Mouse (Mus musculus): ENCODE data around the gene Sh3gl2. TPM values are rescaled to one million over a fixed set of nuclear protein-coding genes. Genes with fewer than 3 reads are reported as not detected.

Gene Sh3gl2
- total RNA-seq, 2 experiments from 2014 or later, result not detected

- no peak for ATAC-seq (ENCODE audit: poor library complexity, severe bottlenecking)
These were observed 23.6 kb downstream of the Sh3gl2 start for GRCm38 (mm10) chr4:85228589-85228948.

DNA sequence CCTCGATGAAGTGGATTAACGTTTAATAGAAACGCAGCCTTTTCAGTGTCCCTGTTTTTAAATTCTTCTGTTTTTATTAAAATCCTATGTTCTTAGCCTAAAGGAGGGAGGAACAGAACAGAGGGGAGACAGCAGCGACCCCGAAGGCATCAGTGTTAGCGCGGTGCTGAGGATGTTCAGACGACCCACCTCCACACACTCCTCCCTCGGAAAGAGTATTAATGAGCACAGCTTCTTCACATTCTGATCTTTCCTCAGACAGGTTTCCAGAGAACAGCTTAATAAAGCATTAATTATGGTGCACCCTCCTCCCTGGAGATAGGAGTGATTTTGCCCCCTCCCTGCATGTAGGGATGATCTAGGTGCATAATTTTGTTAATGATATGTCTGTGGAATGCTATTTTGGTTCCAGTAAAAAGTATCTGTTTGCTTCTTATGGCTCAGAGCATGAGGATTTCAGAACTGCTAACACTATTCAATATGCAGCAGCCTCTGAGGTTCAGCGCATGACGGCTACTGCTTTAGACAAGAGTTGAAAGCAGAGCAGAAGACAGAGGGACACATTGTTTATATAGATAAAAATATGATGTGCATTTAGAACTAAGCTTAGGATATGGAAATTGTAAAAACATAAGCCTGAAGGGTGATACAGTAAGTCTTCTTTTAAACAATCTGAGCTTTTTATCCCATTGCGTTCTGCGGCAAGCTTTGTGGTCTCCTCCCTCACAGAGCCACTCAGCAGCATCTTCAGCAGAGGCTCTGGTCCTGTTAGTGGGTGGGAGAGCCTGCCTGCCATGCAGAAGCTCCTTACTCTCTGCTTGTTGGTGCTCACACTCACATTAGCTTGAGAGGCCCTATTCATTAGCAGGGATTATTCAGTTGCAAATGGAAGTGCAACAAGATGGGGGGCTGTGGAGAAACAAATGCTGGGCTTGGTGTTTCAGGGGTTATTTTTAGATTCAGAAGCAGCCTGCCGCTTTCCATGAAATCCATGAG, 27.8 kb downstream of the Sh3gl2 start:
- ATAC-seq (ENCODE audit: poor library complexity, severe bottlenecking), result no peak

DNA sequence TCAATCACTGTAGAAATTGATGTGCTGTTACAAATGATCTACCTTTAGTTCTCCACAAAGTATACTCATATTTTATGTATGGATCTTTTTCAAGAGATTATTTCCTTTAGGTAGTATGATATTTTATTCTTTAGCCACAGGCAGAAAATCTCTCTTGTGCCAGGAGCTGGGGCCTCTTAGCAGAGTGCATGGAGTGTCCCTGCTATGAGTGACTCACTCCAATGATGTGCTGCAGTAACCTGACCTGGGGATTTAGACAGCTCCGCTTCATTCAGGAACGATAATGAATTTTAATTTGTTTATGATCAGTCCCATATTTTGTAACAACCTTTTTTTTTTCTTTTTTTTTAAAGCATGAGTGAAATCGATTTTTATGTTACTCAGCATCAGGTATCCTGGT, 36.7 kb downstream of the Sh3gl2 start:
- no peak for ATAC-seq (ENCODE audit: poor library complexity, severe bottlenecking)

- no peak for ATAC-seq (ENCODE audit: poor library complexity, severe bottlenecking)
These were observed 37.6 kb downstream of the Sh3gl2 start for GRCm38 (mm10) chr4:85242562-85242961.

- ATAC-seq (ENCODE audit: poor library complexity, severe bottlenecking), result no peak
These were observed 43.7 kb downstream of the Sh3gl2 start for GRCm38 (mm10) chr4:85248673-85249072.

DNA sequence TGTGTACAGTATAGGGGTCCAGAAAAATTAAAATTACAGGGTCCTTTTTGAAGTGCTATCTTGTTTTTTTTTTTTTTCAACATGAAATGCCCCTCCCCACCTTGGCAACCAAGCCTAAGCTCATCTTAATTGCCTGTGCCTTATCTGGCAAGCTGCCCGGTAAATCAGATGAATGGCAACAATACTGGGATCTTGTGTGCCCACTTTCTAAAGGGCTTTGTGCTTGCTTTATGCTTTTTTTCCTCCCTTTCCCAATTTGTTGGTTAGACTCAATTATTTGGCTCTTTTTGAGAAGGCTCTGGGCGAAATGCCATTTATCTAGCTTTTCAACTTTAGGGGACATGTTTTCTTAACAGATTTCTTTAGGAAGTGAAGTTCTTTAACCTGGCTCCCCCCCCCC, 45.3 kb downstream of the Sh3gl2 start:
- ATAC-seq (ENCODE audit: poor library complexity, severe bottlenecking), result no peak

DNA sequence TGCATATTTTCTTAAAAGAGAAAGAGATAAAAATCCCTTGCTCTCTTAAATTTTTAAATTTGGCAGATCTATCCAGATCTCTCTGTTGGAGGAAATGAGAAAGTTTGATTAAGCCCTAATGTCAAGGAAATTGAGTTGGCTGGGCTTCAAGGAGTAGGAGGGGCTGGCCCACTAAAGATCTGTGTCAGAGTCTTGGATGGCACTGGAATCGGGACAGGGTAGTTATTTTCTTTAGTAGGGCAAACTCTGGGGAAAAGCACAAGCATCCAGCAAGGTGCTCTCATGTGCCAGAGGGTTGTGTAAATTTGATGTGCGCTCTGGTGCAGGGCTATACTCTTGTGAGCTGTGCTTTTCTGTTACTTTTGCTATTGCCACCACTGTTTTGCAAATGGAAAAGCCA, 45.9 kb downstream of the Sh3gl2 start:
- ATAC-seq (ENCODE audit: poor library complexity, severe bottlenecking), result no peak

GRCm38 (mm10) chr4:85255771-85256389, 51.0 kb downstream of the Sh3gl2 start:
- no peak for ATAC-seq (ENCODE audit: poor library complexity, severe bottlenecking)

GRCm38 (mm10) chr4:85256461-85257202, 51.7 kb downstream of the Sh3gl2 start:
- no peak for ATAC-seq (ENCODE audit: poor library complexity, severe bottlenecking)

GRCm38 (mm10) chr4:85257771-85258341, 52.9 kb downstream of the Sh3gl2 start:
- no peak for ATAC-seq (ENCODE audit: poor library complexity, severe bottlenecking)

GRCm38 (mm10) chr4:85260687-85261658, 56.0 kb downstream of the Sh3gl2 start:
- ATAC-seq (ENCODE audit: poor library complexity, severe bottlenecking), result no peak

GRCm38 (mm10) chr4:85262146-85262545, 57.2 kb downstream of the Sh3gl2 start:
- no peak for ATAC-seq (ENCODE audit: poor library complexity, severe bottlenecking)

DNA sequence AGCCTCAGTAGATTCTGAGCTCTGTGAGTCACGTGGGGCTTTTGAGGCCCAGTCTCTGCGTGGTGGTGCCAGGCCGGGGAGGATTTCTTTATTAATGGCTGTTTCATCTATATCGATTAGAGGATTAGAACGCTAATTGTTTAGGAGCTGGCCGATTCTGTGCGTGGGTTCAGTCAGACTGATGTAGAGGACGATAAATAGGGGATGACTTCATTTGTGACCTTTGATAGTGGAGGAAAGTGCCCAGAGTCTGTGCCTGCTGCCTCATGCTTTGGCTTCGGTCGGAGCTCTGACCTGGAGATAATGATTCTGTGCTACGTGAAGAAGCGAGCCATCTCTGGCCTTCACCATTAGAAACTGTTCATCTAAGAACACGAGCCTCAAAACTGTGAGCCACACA, 57.7 kb downstream of the Sh3gl2 start:
- no peak for ATAC-seq (ENCODE audit: poor library complexity, severe bottlenecking)

DNA sequence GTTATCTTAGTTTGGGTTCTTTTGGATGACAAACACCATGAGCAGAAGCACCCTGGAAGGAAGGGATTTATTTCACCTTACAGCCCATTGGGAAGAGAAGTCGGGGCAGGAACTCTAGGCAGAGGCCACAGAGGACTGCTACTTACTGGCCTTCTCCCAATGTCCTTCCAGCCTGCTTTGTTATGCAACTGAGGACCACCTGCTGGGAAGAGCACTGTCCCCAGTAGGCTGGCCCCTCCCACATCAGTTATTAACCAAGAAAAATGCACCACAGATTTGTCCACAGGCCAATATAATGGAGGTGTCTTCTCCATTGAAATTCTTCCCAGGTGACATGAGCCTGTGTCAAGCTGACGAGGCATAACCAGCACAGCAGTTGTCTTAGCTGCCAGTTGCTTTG, 62.5 kb downstream of the Sh3gl2 start:
- no peak for ATAC-seq (ENCODE audit: poor library complexity, severe bottlenecking)

GRCm38 (mm10) chr4:85272877-85273276, 68.0 kb downstream of the Sh3gl2 start:
- no peak for ATAC-seq (ENCODE audit: poor library complexity, severe bottlenecking)

GRCm38 (mm10) chr4:85273452-85273851, 68.5 kb downstream of the Sh3gl2 start:
- no peak for ATAC-seq (ENCODE audit: poor library complexity, severe bottlenecking)

GRCm38 (mm10) chr4:85283151-85283550, 78.2 kb downstream of the Sh3gl2 start:
- no peak for ATAC-seq (ENCODE audit: poor library complexity, severe bottlenecking)

GRCm38 (mm10) chr4:85289990-85290389, 85.1 kb downstream of the Sh3gl2 start:
- no peak for ATAC-seq (ENCODE audit: poor library complexity, severe bottlenecking)

DNA sequence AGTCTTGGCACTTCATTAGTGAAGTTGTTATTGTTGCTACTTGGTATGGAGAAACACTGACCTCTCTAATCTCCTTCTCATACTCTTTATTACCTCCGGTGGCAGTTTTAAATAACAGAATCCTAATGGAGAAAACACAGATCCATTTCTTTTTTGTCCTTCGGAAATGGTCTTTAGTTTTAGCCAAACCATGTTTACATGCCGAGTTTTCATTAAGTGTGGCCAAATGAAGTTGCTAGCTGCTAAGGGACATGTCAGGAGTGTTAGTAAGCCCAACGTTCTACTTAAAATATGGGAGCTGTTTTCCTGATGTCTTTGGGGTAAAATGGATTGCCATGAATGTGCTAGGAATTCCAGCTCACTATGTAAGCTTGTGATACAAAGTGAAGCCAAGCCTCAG, 86.4 kb downstream of the Sh3gl2 start:
- no peak for ATAC-seq (ENCODE audit: poor library complexity, severe bottlenecking)

DNA sequence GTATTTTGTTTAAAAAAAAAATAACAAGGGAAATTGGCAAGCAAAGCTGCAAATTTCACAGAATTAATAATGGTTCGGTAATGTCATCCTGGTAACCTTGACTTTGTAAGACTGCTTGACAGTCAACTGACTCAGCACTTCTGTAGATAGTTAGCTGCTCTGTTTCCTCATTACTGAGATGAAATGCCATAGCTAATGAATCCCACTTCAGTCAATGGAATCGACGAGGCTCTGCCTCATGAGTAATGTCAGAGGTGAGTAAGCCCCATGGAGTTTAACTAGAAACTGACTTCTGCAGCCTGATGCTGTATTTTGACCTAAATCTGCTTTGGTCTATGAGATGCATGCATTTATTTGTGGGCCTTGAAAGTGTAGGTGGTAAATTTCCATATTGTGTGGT, 88.4 kb downstream of the Sh3gl2 start:
- ATAC-seq (ENCODE audit: poor library complexity, severe bottlenecking), result no peak

Data from megakaryocyte, adult 5-6 weeks (primary cell).